Mouse (Mus musculus): Measurements from ENCODE around the gene Cdhr1.

Gene Cdhr1

DNA sequence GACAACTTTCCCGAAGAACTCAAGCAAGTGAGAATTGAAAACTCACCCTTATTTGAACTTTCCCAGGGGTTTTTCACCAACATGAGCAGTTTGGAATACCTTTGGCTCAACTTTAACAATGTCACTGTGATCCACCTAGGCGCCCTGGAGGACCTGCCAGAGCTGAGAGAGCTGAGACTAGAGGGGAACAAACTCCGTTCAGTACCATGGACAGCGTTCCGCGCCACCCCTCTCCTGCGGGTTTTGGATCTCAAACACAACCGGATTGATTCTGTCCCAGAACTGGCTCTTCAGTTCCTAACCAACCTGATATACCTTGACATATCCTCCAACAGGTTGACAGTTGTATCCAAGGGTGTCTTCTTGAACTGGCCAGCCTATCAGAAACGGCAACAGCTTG lies 29.6 kb downstream of the Cdhr1 start:
- DNase-seq = peak; percentile 43 to 81

GRCm38 (mm10) chr14:37067629-37068028 lies 30.5 kb downstream of the Cdhr1 start, which contains the start of gene Lrit2:
Lrit2 (plus strand) TSS chr14:37067929.
- no peak for DNase-seq

GRCm38 (mm10) chr14:37066636-37067035 lies 31.5 kb downstream of the Cdhr1 start:
- DNase-seq = no peak

GRCm38 (mm10) chr14:37064849-37065248 lies 33.3 kb downstream of the Cdhr1 start:
- no peak for DNase-seq

- DNase-seq = no peak
These were observed 49.2 kb downstream of the Cdhr1 start, which contains the start of gene Rgr for GRCm38 (mm10) chr14:37048914-37049410. Rgr (minus strand) TSS chr14:37048964.

DNA sequence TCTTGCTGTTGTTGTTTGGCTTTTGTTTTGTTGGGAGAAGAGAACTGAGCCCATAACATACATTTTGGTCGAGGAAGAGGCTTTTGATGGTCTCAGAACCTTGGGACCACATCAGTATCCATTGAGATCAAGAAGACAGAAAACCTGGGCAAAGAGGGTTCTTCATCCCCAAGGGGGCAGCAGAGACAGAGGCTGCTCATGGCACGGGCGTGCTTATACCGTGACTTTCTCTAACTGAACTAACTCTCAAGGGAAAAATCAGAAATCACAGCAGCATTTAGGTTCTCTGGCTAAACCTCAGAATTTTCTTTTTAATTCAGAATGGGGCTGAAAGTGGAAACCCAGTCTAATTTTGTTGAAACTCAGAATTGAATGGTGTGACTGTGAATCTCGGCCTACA lies 63.7 kb downstream of the Cdhr1 start:
- DNase-seq = peak in 1 of 2 experiments; percentile 20

DNA sequence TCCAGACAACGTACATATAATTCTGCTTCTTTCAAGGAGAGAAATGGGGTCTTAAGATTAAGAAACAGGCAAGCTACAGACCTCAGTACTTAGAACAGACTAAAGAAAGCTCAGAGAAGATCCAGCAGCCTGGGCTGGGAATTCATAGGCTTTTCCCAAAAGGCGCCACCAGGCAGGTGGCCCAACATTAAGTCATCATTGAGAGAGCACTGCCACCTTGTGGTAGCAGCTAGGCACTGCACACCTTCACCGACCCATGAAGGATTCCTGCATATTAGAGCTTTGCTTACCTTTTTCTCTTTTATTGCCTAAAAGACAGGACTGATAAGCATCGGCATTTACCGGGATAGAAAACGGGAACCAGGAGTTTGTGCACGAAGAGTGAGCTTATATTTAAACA lies 64.9 kb downstream of the Cdhr1 start:
- DNase-seq = peak; percentile 63 to 85

GRCm38 (mm10) chr14:37032481-37033104 lies 65.6 kb downstream of the Cdhr1 start:
- no peak for DNase-seq

- peak in 1 of 2 experiments; percentile 14 for DNase-seq
These were observed 69.6 kb downstream of the Cdhr1 start for GRCm38 (mm10) chr14:37028555-37028954.

DNA sequence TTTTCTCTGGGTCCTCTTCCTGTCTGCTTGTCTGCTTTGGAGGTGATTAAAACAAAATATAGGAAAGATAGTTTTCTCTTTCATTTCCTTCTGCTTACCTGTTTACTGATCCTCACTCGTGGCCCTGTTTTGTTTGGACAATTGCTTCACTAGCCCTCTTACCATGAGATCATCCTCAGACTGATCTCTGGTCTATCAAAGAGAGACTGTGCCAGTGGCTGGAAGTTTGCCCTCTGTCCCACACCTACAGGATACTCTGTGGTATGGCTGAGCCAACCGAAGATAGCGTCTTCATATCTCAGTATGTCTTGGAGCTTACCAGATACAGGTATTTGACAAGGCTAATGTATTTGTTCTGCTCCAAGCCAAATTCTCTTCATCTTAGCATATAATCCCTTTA lies 70.2 kb downstream of the Cdhr1 start:
- DNase-seq = no peak

All from kidney, postnatal 36 days (tissue).